Mouse (Mus musculus) thymus, adult 2 months (tissue): ENCODE measurements around the gene Ugt1a8.

Source experiments
- CTCF ChIP-seq: fragments of 200-500 bp; IDR thresholded peaks from 2 replicates; pipeline ENCODE4 v1.5.1; 2012; ENCODE audit warnings: mild to moderate bottlenecking, control low read depth, low read length, moderate library complexity, borderline replicate concordance; ENCODE audit not compliant: control insufficient read depth, poor library complexity, insufficient read depth; ENCODE audit errors: extremely low read depth
- POLR2A ChIP-seq: fragments of 200-500 bp; IDR thresholded peaks from 2 replicates; pipeline ENCODE4 v1.6.1; 2012; ENCODE audit warnings: mild to moderate bottlenecking, low read length, control low read depth, moderate library complexity; ENCODE audit not compliant: control insufficient read depth, poor library complexity, insufficient read depth; ENCODE audit errors: extremely low read depth

GRCm38 (mm10) chr1:88248658-88249057 is 161.0 kb downstream of the Ugt1a8 start:
- TF ChIP-seq CTCF (no peak), POLR2A (no peak)
